Mouse (Mus musculus) gastrocnemius, postnatal 36 days (tissue): ENCODE data around the gene Vwa5b1. TPM values are rescaled to one million over a fixed set of nuclear protein-coding genes. Genes with fewer than 3 reads are reported as not detected.

Source experiments
- DNase-seq, 2 experiments: peaks; one replicate each; pipeline ENCODE4 v3.0.0; 2022
- intact Hi-C: fragments of 180-260 bp; cut with DNase I; formaldehyde crosslinking; loops from one replicate; pipeline ENCODE4 v1.15.1; 2025
- long read RNA-seq, 2 experiments: library from polyadenylated mRNA; stranded (forward); transcript quantifications; one replicate each; pipeline ENCODE4 v2.0.0; 2021
- total RNA-seq, 2 experiments: library from RNA; stranded (reverse); gene quantifications; 2 replicates each; pipeline ENCODE4 v1.2.3; 2021

Gene Vwa5b1
- total RNA-seq: not detected
- long read RNA-seq, experiment 1: 0 reads
- long read RNA-seq, experiment 2: 0 reads

DNA sequence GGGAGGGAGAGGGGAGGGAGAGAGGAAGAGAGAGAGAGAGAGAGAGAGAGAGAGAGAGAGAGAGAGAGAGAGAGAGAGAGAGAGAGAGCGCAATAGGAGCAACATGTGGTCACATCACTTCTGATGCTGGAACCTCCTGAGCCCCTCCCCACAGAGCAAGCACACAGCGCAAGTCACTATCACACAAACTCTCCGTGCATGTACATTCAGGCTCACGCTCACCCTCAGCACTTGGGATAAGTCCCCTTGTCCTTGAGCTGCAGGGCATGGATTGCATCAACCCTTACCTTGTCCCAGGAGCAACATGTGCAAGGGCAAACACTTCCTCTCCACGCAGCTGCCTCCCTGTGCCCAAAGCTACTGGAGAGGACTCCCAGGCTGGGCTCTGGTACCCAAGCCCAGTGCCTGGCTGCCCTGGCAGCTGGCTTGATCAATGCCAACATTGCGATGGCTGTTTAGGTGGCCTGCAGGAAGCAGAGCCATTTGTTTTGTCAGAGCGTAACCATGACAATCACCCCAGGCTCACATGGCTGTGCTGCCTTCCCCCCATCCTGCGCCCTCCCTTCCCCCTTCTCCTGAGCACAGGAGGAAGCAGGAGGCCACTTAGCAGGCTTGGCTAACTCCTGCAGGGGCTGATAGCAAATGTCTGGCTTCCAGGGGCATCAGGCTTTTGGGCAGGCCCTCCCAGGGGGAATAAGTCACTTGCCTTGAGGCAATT lies at the start of gene Vwa5b1:
TSS of gene Vwa5b1 (minus strand) at position 457 of the 718 bp plus-strand sequence.
- intact Hi-C loops: no loop called here
- DNase-seq: no peak

DNA sequence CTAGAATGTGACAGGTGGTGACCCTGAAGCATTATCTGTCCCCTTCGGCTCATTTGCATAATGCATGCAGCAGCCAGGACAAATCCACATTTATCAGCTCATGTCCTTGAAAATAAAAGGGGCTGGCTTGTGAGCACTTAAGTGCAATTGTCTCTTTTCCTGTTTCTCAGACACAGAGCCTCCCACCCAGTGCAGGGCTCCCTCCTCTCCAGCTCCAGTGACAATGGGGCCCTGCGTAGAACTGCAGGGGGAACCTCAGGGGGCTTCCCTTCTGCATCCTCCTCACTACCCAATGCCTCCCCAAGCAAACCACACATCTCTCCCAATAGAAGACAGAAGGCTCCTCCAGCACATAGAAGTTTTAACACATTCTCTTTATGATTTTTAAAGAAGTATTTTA lies 47.1 kb upstream of the Vwa5b1 start:
- intact Hi-C loops: no loop called here
- no peak for DNase-seq

DNA sequence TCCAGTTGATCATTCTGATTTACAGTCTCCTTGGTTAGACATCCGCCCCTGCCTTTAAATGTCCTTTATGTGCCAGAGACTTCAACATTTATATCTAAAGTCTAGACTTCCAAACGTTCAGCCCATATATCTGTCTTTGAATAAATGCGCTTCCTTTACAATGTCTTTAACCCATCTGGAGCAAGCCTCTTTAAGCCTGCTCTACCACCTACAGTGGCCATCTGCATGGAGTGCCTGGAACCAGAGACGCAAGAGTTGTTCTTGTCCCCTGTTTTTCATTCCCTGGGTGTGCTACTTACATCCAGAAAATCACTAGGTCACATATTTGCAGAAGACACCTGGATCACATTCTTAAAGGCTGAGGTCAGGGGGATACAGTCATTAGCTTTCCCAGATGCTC lies 44.4 kb upstream of the Vwa5b1 start:
- DNase-seq: no peak
- intact Hi-C loops: no loop called here

DNA sequence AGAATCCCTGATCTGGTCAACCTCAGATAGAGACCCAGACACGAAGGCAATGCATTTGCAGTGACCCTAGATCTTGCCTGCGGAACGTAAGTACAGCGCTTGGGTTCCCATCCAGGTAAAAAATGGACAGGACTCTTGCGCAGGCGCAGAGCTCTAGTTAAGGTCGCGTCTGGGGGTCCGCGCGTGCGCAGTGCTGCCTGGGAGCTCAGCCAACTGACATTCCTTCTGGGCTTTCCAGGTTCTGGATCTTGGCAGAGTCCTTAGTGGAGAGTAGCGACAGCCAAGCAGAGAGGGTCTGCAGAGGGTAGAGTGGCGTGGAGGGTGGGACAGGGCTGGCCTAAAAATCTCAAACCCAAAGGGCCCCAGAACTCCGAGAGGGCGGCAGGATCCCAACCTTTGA lies 41.9 kb upstream of the Vwa5b1 start:
- no peak for DNase-seq
- intact Hi-C loops: no loop called here

DNA sequence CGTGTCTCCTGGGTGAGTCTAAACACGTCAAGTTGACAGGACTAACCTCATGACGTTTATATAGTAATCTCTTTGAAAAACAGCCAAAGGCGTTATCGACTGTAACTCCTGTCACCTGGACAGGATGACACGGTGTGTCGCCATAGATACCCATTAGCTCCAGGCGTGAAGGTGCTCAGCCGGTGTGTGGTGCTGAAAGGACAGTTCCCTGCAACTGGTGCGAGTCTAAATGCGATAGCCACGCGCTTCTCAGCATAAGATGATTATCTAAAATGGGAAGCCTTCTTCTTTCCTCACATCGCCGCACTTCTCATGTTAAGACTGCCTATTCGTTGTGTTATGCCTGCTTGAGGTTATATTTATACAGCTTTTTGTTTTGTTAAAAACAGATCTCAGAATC lies 40.8 kb upstream of the Vwa5b1 start:
- intact Hi-C loops: no loop called here
- no peak for DNase-seq

DNA sequence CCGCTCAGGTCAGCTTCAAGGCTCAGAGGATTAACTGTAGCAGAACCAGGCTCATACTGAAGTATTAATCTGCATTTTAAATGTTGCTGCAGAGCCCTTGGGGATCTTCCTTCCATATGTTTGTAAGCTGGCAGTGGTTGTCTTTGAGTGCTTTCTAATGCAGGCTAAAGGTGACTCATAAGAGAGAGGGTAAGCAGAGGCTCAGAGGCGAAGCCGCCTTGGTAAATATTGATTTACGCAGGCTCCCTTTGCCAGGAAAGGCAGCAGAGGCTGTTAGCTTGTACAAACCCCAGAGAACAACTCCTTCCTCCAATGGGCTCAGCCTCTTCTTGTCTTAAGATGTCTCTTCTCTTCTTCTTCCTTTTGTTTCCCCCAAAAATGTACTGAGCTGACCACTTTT lies 36.5 kb upstream of the Vwa5b1 start:
- intact Hi-C loops: no loop called here
- no peak for DNase-seq

DNA sequence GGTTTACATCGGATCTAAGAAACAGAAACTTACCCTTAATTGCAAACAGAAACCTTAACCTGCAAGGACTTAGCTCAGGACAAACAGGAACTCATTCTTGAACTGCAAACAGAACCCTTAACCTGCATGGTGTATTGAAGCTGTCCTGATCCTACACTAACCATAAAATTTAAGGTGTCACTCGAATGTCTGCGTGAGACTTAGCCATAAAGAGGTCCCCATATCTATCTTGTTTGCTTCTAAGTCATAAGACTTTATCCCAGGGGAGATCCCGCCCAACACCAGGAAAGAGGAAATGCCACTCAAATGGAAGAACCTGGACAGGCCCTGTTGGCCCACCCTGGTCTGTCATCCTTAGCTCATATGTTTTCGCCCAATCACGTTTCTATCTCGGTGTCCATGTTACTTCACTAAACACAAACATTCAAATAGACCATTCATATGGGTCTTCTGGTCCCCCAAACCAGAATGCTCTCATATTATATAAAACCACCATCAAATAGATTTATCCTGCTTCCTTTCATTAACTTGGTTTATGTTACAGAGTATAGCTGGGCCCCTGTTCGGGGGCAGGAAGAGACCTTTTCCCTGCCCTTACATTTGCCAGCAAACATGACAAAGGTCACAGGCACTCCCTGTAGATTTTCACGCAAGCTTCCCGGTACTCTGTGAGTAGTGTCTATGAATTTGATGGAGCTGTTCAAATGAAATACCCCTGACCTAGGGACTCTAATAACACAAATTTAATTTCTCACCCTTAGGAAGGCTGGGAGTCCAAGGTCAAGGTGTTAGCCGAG lies 34.6 kb upstream of the Vwa5b1 start:
- DNase-seq: no peak
- intact Hi-C loops: no loop called here

DNA sequence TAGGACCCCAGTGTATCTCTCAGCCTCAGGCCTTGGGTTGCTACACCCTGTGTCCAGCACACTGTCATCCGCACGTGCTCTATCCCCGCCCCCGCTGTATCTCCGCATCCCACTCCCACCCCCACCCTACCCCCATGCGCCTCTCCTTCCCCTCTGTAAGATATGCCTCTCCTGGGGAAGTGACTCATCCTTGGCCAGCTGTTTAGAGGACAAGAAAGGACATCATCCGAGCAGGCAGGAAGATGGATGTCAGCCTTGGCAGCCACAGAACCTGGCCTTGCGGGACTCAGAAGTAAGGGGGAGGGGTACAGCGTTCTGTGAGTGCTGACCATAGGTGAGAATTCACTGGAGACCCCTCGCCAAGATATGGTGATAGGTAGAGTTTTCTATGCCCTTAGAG lies 30.8 kb upstream of the Vwa5b1 start:
- intact Hi-C loops: no loop called here
- DNase-seq: no peak

DNA sequence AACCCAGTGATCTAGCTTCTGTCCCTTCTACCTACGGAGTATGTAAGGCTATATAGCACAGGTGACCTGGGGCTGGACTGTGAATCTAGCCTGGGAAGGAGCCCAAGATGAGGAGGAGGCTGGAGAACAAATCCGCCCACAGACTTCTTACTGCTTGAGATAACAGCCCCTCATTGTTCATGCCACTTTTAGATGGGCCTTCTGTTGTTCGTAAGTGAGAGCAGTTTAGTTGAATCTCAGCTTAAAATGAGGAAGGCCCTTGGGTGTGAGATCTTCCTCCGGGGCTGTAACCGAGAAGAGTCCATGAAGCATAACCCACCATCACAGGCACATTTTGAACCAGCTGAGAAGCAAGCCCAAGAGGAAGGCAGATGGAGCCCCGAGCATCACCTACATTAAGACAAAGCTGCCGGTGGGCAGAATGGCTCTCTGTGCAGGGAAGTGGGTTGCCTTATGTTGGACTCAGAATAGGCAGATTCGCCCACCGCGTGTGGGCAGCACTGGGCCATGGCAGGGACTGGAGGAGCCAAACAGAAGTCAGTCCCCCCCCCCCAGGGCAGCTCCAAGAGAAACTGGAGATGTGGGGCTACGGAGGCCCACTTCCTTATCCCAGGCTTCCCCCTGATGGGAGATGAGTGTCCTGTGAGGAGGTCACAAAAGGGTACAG lies 24.4 kb upstream of the Vwa5b1 start:
- intact Hi-C loops: no loop called here

DNA sequence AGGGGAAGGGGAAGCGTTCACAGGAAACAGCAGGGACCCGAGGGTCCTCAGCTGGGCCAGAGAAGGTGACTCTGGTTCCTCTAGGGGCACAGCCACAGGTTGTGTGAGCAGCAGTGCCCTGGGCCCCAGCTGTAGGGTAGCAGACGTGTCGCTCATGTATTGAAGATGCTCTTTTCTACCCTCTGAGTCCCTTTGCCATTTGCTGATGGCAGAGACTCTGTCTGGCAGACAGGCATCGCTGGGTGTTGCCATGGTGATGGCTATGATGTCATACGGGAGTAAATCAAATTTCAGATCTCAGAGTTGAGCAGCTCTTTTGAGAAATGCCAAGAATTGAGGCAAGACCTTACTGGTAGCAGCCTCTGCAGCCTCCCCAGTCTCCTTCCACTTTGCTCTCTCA lies 17.4 kb upstream of the Vwa5b1 start:
- intact Hi-C loops: no loop called here
- DNase-seq: no peak

More for the DNA sequence above, 24.4 kb upstream of the Vwa5b1 start:
- no peak for DNase-seq

DNA sequence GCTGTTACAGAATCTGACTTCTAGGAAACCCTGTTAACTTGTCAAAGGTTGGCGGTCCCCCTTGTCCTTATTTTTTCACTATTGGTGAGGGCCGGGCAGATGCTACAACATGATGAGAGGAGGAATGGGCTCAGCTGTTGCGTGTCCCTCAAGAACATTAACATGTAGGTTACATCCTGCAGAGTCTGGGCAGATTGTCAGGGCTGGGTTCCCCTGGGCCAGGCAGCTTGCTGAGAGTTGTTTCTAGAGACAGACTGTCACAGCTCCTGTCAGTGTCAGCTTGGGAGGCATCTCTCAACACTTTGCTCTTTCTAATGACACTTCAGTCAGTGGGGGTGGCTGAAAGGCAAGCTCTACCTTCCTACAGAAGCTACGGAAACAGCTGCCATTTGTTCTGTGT lies 16.2 kb upstream of the Vwa5b1 start:
- intact Hi-C loops: no loop called here
- DNase-seq: no peak

DNA sequence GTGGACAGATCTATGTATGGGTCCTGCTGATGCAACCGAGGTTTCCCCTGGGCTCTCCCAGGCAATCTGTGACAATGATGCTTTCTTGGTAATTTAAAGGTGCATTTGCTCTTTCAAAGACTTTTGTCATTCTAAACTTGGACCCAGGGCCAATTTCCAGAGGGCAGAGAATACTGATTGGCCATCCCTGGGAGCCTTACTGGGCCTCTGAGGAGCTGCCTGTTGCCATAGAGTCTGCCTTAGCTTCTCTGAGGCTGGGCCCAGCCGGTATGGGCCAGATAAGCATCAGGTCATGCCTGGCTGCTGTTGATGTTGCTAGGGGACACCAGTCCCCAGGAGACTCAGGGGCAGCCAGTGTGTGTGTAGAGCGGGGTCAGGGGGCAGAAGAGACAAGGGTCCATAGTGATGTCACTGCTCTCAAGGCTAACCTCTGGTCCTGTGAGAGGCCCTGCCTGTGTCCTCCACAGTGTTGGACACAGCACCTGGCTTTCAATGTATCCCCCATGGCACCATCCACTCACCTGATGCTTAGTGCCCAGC lies 12.5 kb upstream of the Vwa5b1 start:
- intact Hi-C loops: no loop called here

DNA sequence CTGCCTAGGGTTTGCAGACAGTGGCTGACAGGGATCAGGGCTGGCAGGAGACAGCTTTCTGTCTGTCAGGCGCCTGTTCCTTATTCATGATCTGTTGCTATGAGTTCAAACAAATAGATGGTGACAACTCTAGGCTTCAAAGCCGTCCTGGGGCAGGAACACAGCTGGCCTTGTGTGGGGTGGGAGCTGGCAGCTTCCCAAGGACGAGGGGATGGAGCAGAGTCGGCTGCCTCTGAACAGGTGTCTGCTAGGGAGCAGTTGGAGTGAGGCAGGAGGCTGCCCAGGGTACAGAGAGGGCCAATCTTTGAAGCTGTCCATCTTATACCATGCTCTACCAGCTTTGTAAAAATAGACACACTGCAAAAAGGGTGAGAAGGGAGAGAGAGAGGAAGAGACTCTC lies 6.6 kb upstream of the Vwa5b1 start:
- intact Hi-C loops: no loop called here
- no peak for DNase-seq

More for the DNA sequence above, 12.5 kb upstream of the Vwa5b1 start:
- DNase-seq: no peak

DNA sequence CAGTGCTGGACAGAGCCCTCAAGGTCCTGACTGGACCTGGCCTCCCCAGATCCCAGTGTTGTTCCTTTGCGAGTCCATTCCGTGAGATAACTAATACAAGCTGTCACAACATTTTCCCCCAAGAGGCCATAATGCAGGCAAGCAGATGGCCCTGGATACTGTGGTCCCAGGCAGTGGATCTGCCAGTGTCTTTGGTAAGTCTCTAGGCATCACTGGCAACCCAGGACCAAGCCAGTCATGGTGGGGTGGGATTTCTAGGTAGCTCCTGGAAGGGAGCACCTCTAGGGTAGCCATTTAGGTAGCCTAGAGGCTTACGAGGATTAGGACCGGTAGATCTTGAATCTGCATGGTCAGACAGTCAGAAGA lies 445 bp upstream of the Vwa5b1 start:
- no peak for DNase-seq
- intact Hi-C loops: no loop called here

DNA sequence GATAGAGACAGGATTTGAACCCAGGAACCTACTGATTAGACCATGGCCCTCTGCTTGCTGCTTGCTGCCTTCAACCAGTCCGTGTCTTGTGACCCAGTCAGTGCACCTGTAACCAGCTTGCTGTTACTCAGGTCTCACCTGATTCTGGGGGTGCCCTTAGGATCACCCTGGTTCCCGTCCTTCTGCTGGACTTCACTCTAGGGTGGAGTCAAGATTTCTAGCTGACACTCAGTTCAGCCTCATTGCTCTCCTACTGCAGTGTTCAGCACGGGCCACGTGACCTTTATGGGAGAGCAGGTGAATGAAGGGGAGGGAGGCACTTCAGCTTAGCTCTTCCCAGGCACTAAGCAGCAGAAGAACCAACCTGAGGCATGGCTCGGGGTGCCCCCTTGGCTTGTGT lies 7.4 kb downstream of the Vwa5b1 start:
- no peak for DNase-seq
- intact Hi-C loops: no loop called here

DNA sequence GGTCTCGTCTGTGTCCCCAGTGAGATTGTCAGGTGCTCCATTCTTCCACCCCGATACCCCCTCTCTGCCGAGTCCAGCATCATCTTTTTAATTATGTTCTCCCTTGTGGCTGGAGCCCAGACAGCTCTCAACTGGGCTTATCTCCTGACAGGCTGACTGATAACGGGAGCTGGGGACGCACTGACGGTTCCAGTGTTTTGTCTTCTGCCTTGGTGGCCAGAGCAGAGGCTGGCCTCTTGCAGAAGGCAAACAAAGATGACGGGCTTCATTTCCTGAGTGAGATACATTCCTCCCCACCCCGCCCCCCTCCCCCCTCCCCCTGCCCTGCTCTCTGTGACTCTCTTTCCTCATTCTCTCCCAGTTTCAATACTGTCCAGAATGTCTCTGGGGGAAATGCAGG lies 21.2 kb downstream of the Vwa5b1 start:
- intact Hi-C loops: no loop called here

DNA sequence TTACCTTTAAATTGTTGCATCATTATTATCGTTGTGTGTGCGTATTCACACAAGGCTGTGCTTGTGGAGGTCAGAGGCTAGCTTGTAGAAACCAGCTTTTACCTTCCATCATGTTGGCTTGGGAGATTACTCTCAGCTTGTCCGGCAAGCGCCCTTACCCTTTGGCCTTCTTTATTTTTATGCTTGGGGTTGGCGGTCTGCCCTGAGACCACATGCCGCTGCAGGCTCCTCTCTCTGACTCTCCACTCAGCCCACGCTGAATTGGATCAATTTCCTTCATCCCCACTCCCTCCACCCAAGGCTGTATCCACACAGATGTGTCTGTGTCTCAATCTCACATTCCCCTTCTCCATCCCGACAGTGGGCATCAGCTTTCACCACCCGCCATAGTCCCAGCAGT lies 33.8 kb downstream of the Vwa5b1 start:
- DNase-seq: no peak
- intact Hi-C loops: no loop called here

More for the DNA sequence above, 21.2 kb downstream of the Vwa5b1 start:
- no peak for DNase-seq

DNA sequence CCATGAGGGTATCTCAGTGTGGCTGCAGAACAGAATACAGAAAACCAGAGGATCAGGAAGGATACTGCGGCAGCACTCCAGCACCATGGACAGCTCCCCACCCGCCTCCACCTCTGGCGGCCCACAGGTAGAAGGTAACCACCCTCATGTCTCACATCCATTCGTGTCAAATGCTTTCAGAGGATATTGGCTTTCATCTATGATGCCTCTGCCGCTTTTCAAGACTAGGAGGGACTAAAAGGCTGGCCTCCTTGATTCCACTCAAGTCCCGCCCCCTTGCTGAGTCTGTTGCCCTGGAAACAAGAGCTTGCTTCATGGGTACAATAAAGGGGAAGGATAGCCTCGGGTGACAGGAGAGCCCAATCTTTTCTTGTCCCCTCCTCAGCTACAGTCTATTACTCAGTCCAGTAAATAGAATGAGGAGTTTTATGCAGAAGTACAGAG lies 37.8 kb downstream of the Vwa5b1 start:
- intact Hi-C loops: no loop called here
- DNase-seq: no peak

DNA sequence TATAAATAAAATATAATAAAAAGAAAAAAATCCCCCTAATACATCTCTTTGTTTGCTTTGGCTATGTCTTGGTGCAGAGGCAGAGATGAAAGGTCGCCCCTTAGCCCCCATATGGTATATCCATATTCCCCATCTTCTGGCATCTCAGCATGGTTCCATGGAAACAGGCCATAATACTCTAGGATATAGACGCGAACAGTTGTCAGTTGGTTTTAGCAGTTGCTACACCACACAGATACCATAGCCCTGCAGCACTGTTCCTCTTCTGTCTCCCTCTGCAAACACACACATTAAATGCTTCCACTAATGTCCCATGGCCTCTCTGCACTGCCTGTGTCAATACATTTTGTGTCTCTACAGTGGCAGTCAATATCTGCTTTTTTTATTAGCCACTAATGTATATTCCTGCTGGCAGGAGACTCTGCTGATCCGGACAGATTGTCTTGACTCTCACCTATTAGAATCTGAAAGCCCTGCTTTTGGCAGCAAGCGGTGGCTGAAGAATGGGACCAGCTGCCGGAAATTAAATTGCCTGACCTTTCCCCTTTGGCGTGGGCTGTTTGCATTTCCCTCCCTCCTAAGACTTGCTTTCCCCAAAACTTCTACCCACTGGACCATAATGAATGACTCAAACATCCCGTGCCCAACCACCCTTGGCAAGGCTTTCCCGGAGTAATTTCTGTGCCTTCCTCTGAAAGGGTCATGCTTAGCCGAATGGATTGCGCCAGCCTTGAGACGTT lies 39.1 kb downstream of the Vwa5b1 start:
- no peak for DNase-seq

DNA sequence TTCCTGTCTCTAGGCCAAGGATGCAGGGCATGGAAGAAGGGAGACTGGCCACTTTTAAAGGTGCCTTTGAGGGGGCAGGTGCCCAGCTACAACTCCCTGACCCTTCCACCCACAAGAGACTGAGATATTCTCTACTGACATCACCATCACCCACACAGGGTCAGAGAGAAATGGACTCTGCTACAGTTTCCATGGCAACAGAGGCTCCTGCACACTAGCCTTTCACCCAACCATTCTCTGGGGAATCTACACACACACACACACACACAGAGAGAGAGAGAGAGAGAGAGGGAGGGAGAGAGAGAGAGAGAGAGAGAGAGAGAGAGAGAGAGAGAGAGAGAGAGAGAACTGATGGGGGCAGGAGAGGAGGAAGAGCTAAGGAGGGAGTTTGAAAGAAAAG lies 50.7 kb downstream of the Vwa5b1 start:
- DNase-seq: no peak
- intact Hi-C loops: no loop called here

More for the DNA sequence above, 39.1 kb downstream of the Vwa5b1 start:
- intact Hi-C loops: no loop called here

DNA sequence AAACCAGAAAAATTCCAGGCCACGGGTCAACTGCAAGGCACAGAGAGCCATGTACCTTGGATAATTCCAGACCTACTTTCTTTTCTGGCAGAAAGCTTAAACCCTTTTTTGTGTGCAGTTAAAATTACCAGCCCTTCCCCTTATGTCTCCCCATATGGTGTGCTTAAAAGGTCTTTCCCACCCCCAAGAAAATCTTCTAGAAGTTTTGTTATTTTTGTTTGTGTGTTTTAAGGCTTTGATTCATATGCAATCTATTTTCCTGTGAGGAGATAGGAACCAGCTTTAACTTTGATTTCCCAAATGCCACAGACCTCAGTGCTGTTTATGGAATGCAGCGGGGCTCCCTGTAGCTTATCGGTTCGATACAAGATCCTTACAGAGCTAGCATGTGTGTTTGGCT lies 53.2 kb downstream of the Vwa5b1 start:
- intact Hi-C loops: no loop called here

More for the DNA sequence above, 53.2 kb downstream of the Vwa5b1 start:
- DNase-seq: no peak
